Mouse (Mus musculus): ENCODE measurements around the gene Cdipt. TPM values are rescaled to one million over a fixed set of nuclear protein-coding genes. Genes with fewer than 3 reads are reported as not detected.

Gene Cdipt
- total and polyA plus RNA-seq, 3 experiments, result 98.4 to 151 TPM; not detected in 1

DNA sequence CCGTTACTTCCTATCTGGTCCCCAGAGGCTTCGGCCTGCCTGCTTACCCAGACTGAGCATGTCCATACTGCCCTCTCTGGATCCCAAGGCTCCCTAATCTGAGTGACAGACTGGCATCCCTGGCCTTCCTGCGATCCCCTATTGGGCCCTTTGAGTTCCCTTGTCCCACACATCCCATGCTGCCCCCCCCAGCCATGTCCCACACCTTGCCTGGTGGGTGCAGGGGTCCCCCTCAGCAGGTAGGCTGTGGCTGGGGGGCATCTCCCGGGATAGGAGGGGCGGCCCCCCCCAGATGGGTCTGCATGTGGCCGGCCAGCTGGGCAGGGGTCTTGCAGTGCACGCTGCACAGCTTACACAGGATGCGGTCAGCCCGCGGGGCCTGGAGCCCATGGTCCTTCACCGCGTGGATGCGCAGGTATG is 47.6 kb downstream of the Cdipt start:
- H3K4me3 ChIP-seq (ENCODE audit: control insufficient read depth in 1 of 2, insufficient read depth in 1 of 2, low read depth in 2 of 2, low read length in 2 of 2), result peak overlapping the region; percentile 59 to 86; a peak in 3 of 4 replicates
- H3K79me2 ChIP-seq (ENCODE audit: control insufficient read depth, insufficient read depth, low read length, poor library complexity), result peaks cover 41% of the 10 kb centered on the region
- no peak for DNase-seq (ENCODE audit: low read depth, low spot score)
- no peaks in the 10 kb centered on the region for H3K27me3 ChIP-seq (ENCODE audit: control insufficient read depth in 1 of 2, insufficient read depth in 2 of 2, low read length in 2 of 2)
- peaks cover 0 to 22% of the 10 kb centered on the region in 2 experiments; a peak in 3 of 4 replicates for H3K36me3 ChIP-seq (ENCODE audit: control insufficient read depth in 1 of 2, insufficient read depth in 2 of 2, low read length in 2 of 2)
- peak overlapping the region; percentile 97 for H3K9ac ChIP-seq (ENCODE audit: control insufficient read depth, low read depth, low read length, poor library complexity, severe bottlenecking)
- 0 out of 2 replicates have a peak overlapping the region, but pooled peaks have one; percentile 15 for H3K27ac ChIP-seq (ENCODE audit: control insufficient read depth, low read depth, low read length)
- TF ChIP-seq KAT2A (conservative IDR thresholded peaks at IDR 0.05; ENCODE audit: low read depth, low read length) (no peak), USF1 (IDR thresholded peaks at IDR 0.05; ENCODE audit: low read depth, low read length) (no peak), ZC3H11A (IDR thresholded peaks at IDR 0.05; ENCODE audit: low read depth, low read length) (no peak), POLR2A (IDR thresholded peaks at IDR 0.05; ENCODE audit: control insufficient read depth in 1 of 2, insufficient read depth in 1 of 2, low read depth in 1 of 2, low read length in 2 of 2, poor library complexity in 1 of 2) (peak in 1 of 2 experiments; percentile 25; a peak in 1 of 4 replicates), NRF1 (IDR thresholded peaks at IDR 0.05; ENCODE audit: insufficient read depth, low read depth, low read length, poor library complexity, severe bottlenecking) (no peak), GATA1 (IDR thresholded peaks at IDR 0.05; ENCODE audit: low read depth, low read length) (no peak)
- no peaks in the 10 kb centered on the region for H3K9me3 ChIP-seq (replicated peaks; ENCODE audit: insufficient read depth, low read length)
- peaks cover 4 to 25% of the 10 kb centered on the region in 2 experiments; a peak in 3 of 4 replicates for H3K4me1 ChIP-seq (ENCODE audit: control insufficient read depth in 1 of 2, insufficient read depth in 2 of 2, low read length in 2 of 2)

- peak overlapping the region; percentile 59 to 86 for H3K4me3 ChIP-seq (ENCODE audit: control insufficient read depth in 1 of 2, insufficient read depth in 1 of 2, low read depth in 2 of 2, low read length in 2 of 2)
- peak overlapping the region; percentile 93 for H3K27ac ChIP-seq (ENCODE audit: control insufficient read depth, low read depth, low read length)
- TF ChIP-seq CHD1 (IDR thresholded peaks at IDR 0.05; ENCODE audit: low read depth, low read length) (0 out of 2 replicates have a peak, but pooled peaks have one; percentile 36), SMC3 (IDR thresholded peaks at IDR 0.05; ENCODE audit: low read depth, low read length) (no peak), MAFK (IDR thresholded peaks at IDR 0.05; ENCODE audit: borderline replicate concordance, low read depth, low read length) (no peak), HCFC1 (IDR thresholded peaks at IDR 0.05; ENCODE audit: low read depth, low read length) (no peak), NRF1 (IDR thresholded peaks at IDR 0.05; ENCODE audit: insufficient read depth, low read depth, low read length, poor library complexity, severe bottlenecking) (no peak), ELF1 (IDR thresholded peaks at IDR 0.05; ENCODE audit: low read depth, low read length) (no peak), TBP (IDR thresholded peaks at IDR 0.05; ENCODE audit: low read depth, low read length) (no peak), MXI1 (IDR thresholded peaks at IDR 0.05; ENCODE audit: low read depth, low read length) (peak; percentile 67), ZC3H11A (IDR thresholded peaks at IDR 0.05; ENCODE audit: low read depth, low read length) (no peak), RAD21 (IDR thresholded peaks at IDR 0.05; ENCODE audit: low read depth, low read length) (no peak), UBTF (IDR thresholded peaks at IDR 0.05; ENCODE audit: borderline replicate concordance, insufficient read depth, low read depth, low read length) (no peak), MEF2A (IDR thresholded peaks at IDR 0.05; ENCODE audit: extremely low read depth, insufficient replicate concordance, low read depth, low read length, poor library complexity, severe bottlenecking) (no peak)
- no peaks in the 10 kb centered on the region for H3K9me3 ChIP-seq (replicated peaks; ENCODE audit: insufficient read depth, low read length)
- H3K4me1 ChIP-seq (ENCODE audit: control insufficient read depth in 1 of 2, insufficient read depth in 2 of 2, low read length in 2 of 2), result peaks cover 4 to 30% of the 10 kb centered on the region in 2 experiments; a peak in 3 of 4 replicates
- peaks cover 41% of the 10 kb centered on the region for H3K79me2 ChIP-seq (ENCODE audit: control insufficient read depth, insufficient read depth, low read length, poor library complexity)
- H3K9ac ChIP-seq (ENCODE audit: control insufficient read depth, low read depth, low read length, poor library complexity, severe bottlenecking), result peak overlapping the region; percentile 97
- H3K36me3 ChIP-seq (ENCODE audit: control insufficient read depth in 1 of 2, insufficient read depth in 2 of 2, low read length in 2 of 2), result peaks cover 2 to 28% of the 10 kb centered on the region in 2 experiments; a peak in 3 of 4 replicates
- H3K27me3 ChIP-seq (ENCODE audit: control insufficient read depth in 1 of 2, insufficient read depth in 2 of 2, low read length in 2 of 2), result no peaks in the 10 kb centered on the region
- peak; percentile 59 for DNase-seq (ENCODE audit: low read depth, low spot score)
Measured at GRCm38 (mm10) chr7:127023896-127024690, 48.4 kb downstream of the Cdipt start.
